Comparison of ENCODE assay signal across 8 mouse cellular contexts in genomic region chr9:57523754-57524153, GRCm38 (mm10). TPM values are rescaled to one million over a fixed set of nuclear protein-coding genes. Genes with fewer than 3 reads are reported as not detected.
DNase-seq lines count a peak whose midpoint lies in the region; ATAC-seq and TF ChIP-seq lines count a peak whose summit lies in the region.

No protein-coding gene starts in this region.

- no peak overlapping the region for H3K9ac ChIP-seq in intestine, postnatal 0 days (ENCODE audit: low read depth, low read length)
- no peak overlapping the region for H3K9ac ChIP-seq in intestine, embryonic 16.5 days (ENCODE audit: low read depth, low read length)
- no peak overlapping the region for H3K9ac ChIP-seq in hindbrain, embryonic 16.5 days (ENCODE audit: low read depth, low read length)

- peak; percentile 79 for DNase-seq in CD4-positive helper T cell, adult 2 months (ENCODE audit: low read depth, low spot score)
- DNase-seq in MN1 (ENCODE audit: low spot score) = peak; percentile 88
- DNase-seq in urinary bladder, postnatal 25 days (ENCODE audit: low spot score) = no peak
- no peak for DNase-seq in right cerebral cortex, postnatal 4 days
- no peak for DNase-seq in left cerebral cortex, adult 8-10 months (ENCODE audit: low spot score in 2 of 2)

- H3K4me3 ChIP-seq in intestine, postnatal 0 days (ENCODE audit: low read depth, low read length) = no peak overlapping the region
- no peak overlapping the region for H3K4me3 ChIP-seq in intestine, embryonic 16.5 days (ENCODE audit: low read length)
- H3K4me3 ChIP-seq in hindbrain, embryonic 16.5 days (ENCODE audit: low read length) = no peak overlapping the region

- peak; percentile 73 for TF ChIP-seq CTCF in intestine, postnatal 0 days (IDR thresholded peaks at IDR 0.05; ENCODE audit: low read depth)

- H3K4me2 ChIP-seq in intestine, postnatal 0 days (replicated peaks; ENCODE audit: low read depth) = 0 out of 2 replicates have a peak overlapping the region, but pooled peaks have one; percentile 17
- H3K4me2 ChIP-seq in intestine, embryonic 16.5 days (ENCODE audit: low read depth, low read length) = no peak overlapping the region
- 0 out of 2 replicates have a peak overlapping the region, but pooled peaks have one; percentile 5 for H3K4me2 ChIP-seq in hindbrain, embryonic 16.5 days (ENCODE audit: low read length)

- H3K9me3 ChIP-seq in intestine, postnatal 0 days (ENCODE audit: control insufficient read depth) = no peaks in the 10 kb centered on the region
- no peaks in the 10 kb centered on the region for H3K9me3 ChIP-seq in intestine, embryonic 16.5 days (ENCODE audit: control insufficient read depth, low read length)
- H3K9me3 ChIP-seq in hindbrain, embryonic 16.5 days (ENCODE audit: control insufficient read depth, low read length) = no peaks in the 10 kb centered on the region

- 75% methylated on average over 1 of the region's 1 CpGs for WGBS in intestine, postnatal 0 days
- WGBS in intestine, embryonic 16.5 days = 84% methylated on average over 1 of the region's 1 CpGs
- 86% methylated on average over 1 of the region's 1 CpGs for WGBS in hindbrain, embryonic 16.5 days

- peaks cover under 1% of the 10 kb centered on the region for H3K36me3 ChIP-seq in intestine, postnatal 0 days (ENCODE audit: control insufficient read depth, insufficient read depth)
- H3K36me3 ChIP-seq in intestine, embryonic 16.5 days (ENCODE audit: control insufficient read depth, insufficient read depth, low read length) = no peaks in the 10 kb centered on the region
- no peaks in the 10 kb centered on the region for H3K36me3 ChIP-seq in hindbrain, embryonic 16.5 days (ENCODE audit: control insufficient read depth, insufficient read depth, low read length)

- H3K4me1 ChIP-seq in intestine, postnatal 0 days (replicated peaks; ENCODE audit: control insufficient read depth, insufficient read depth, low read length) = peaks cover 21% of the 10 kb centered on the region; the same call in 1 of the 2 replicates
- H3K4me1 ChIP-seq in intestine, embryonic 16.5 days (ENCODE audit: control insufficient read depth, insufficient read depth, low read length) = peaks cover 32% of the 10 kb centered on the region
- peaks cover 25% of the 10 kb centered on the region for H3K4me1 ChIP-seq in hindbrain, embryonic 16.5 days (ENCODE audit: control insufficient read depth, insufficient read depth, low read depth, low read length)

- no peak for ATAC-seq in intestine, postnatal 0 days
- no peak for ATAC-seq in intestine, embryonic 16.5 days
- ATAC-seq in hindbrain, embryonic 16.5 days = no peak

- no peak overlapping the region for H3K27ac ChIP-seq in intestine, postnatal 0 days (ENCODE audit: low read depth, low read length)
- no peak overlapping the region for H3K27ac ChIP-seq in intestine, embryonic 16.5 days (ENCODE audit: low read length)
- H3K27ac ChIP-seq in hindbrain, embryonic 16.5 days (ENCODE audit: low read depth, low read length) = no peak overlapping the region

- H3K27me3 ChIP-seq in intestine, postnatal 0 days (replicated peaks; ENCODE audit: control insufficient read depth, insufficient read depth, low read length) = no peaks in the 10 kb centered on the region
- H3K27me3 ChIP-seq in intestine, embryonic 16.5 days (replicated peaks; ENCODE audit: control insufficient read depth, insufficient read depth, low read length) = no peaks in the 10 kb centered on the region
- no peaks in the 10 kb centered on the region for H3K27me3 ChIP-seq in hindbrain, embryonic 16.5 days (replicated peaks; ENCODE audit: control insufficient read depth, insufficient read depth, low read length)

RNA-seq across cellular contexts. Expression of gene Cox5a, which starts 2.7 kb away (rescaled TPM):
- 1,449 and 1,523 TPM in 2 replicates for polyA plus RNA-seq in intestine, postnatal 0 days (2015; fragmentation: Nextera tagmentation; extraction: Ambion mirVana)
- 980 and 987 TPM in 2 replicates for polyA plus RNA-seq in intestine, embryonic 16.5 days (2015; fragmentation: Nextera tagmentation; extraction: Ambion mirVana)
- polyA plus RNA-seq in hindbrain, embryonic 16.5 days (2015; fragmentation: Nextera tagmentation; extraction: Ambion mirVana) = 890 and 1,047 TPM in 2 replicates
- total RNA-seq in left cerebral cortex, adult 8-10 months (2022) = 100 to 1,000 TPM; 378 to 411 (median 394) TPM

RNA-seq across cellular contexts. Expression of gene Fam219b, which starts 13.6 kb away (rescaled TPM):
- polyA plus RNA-seq in intestine, postnatal 0 days (2015; fragmentation: Nextera tagmentation; extraction: Ambion mirVana) = 6.9 and 7.8 TPM in 2 replicates
- 13.6 and 13.7 TPM in 2 replicates for polyA plus RNA-seq in intestine, embryonic 16.5 days (2015; fragmentation: Nextera tagmentation; extraction: Ambion mirVana)
- 23.6 and 24.4 TPM in 2 replicates for polyA plus RNA-seq in hindbrain, embryonic 16.5 days (2015; fragmentation: Nextera tagmentation; extraction: Ambion mirVana)
- 10 to 100 TPM; 18.0 to 21.8 (median 20.4) TPM for total RNA-seq in left cerebral cortex, adult 8-10 months (2022)

RNA-seq across cellular contexts. Expression of gene Rpp25, which starts 19.9 kb away (rescaled TPM):
- polyA plus RNA-seq in intestine, postnatal 0 days (2015; fragmentation: Nextera tagmentation; extraction: Ambion mirVana) = 3.2 and 4.8 TPM in 2 replicates
- polyA plus RNA-seq in intestine, embryonic 16.5 days (2015; fragmentation: Nextera tagmentation; extraction: Ambion mirVana) = 6.3 and 6.8 TPM in 2 replicates
- 21.0 and 21.4 TPM in 2 replicates for polyA plus RNA-seq in hindbrain, embryonic 16.5 days (2015; fragmentation: Nextera tagmentation; extraction: Ambion mirVana)
- total RNA-seq in left cerebral cortex, adult 8-10 months (2022) = 10 to 100 TPM; 16.0 to 19.5 (median 17.7) TPM

RNA-seq across cellular contexts. Expression of gene Mpi, which starts 28.8 kb away (rescaled TPM):
- 22.8 and 27.5 TPM in 2 replicates for polyA plus RNA-seq in intestine, postnatal 0 days (2015; fragmentation: Nextera tagmentation; extraction: Ambion mirVana)
- 58.4 and 59.4 TPM in 2 replicates for polyA plus RNA-seq in intestine, embryonic 16.5 days (2015; fragmentation: Nextera tagmentation; extraction: Ambion mirVana)
- 75.3 and 80.5 TPM in 2 replicates for polyA plus RNA-seq in hindbrain, embryonic 16.5 days (2015; fragmentation: Nextera tagmentation; extraction: Ambion mirVana)
- total RNA-seq in left cerebral cortex, adult 8-10 months (2022) = 10 to 100 TPM; 64.0 to 74.0 (median 66.0) TPM

RNA-seq across cellular contexts. Expression of gene Scamp2, which starts 37.0 kb away (rescaled TPM):
- 90.2 and 92.3 TPM in 2 replicates for polyA plus RNA-seq in intestine, postnatal 0 days (2015; fragmentation: Nextera tagmentation; extraction: Ambion mirVana)
- polyA plus RNA-seq in intestine, embryonic 16.5 days (2015; fragmentation: Nextera tagmentation; extraction: Ambion mirVana) = 95.7 and 97.2 TPM in 2 replicates
- polyA plus RNA-seq in hindbrain, embryonic 16.5 days (2015; fragmentation: Nextera tagmentation; extraction: Ambion mirVana) = 49.4 and 50.1 TPM in 2 replicates
- 10 to 100 TPM; 22.7 to 29.9 (median 27.9) TPM for total RNA-seq in left cerebral cortex, adult 8-10 months (2022)

Comparison
In these comparisons a context has a peak if more than half of its experiments do, and no peak if none do; other contexts are left out.
1. DNase-seq: peak in CD4-positive helper T cell, adult 2 months (single experiment) and MN1 (single experiment); none in urinary bladder, postnatal 25 days (single experiment), right cerebral cortex, postnatal 4 days (single experiment) and left cerebral cortex, adult 8-10 months (0 of 2).